Mouse (Mus musculus) bone marrow macrophage, adult 2 months (primary cell): ENCODE data around the gene 2210408I21Rik.

ENCODE experiments used
- CTCF ChIP-seq: IDR thresholded peaks from 2 replicates; pipeline ENCODE4 v1.5.1; 2012; ENCODE audit warnings: low read depth, mild to moderate bottlenecking, low read length, moderate library complexity
- POLR2A ChIP-seq: IDR thresholded peaks from 2 replicates; pipeline ENCODE4 v1.6.1; 2012; ENCODE audit warnings: mild to moderate bottlenecking, low read depth, low read length, borderline replicate concordance

GRCm38 (mm10) chr13:77489938-77490651 lies 354.8 kb downstream of the 2210408I21Rik start:
- TF ChIP-seq CTCF = no peak
- TF ChIP-seq POLR2A = no peak
